ENCODE assay signal across 12 mouse cellular contexts in the genomic region with DNA sequence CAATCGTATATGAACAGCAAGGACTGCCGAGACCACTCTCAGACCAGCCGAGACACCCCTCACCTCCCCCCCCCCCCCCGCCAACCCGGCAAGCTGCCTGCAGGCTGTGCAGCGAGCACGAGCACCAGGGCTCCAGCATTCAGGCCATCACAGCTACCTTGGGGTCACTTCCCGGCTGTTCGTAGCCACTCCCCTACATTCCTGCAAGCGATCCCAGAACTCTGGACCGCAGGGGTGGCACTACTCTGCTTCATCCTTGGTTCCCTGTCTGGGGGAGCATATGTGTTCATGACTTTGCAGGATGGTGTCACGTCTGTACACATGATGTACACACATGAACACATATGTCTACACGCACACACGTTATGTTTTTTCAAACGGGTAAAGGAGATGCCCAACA. TPM values are rescaled to one million over a fixed set of nuclear protein-coding genes. Genes with fewer than 3 reads are reported as not detected.
DNase-seq lines count a peak whose midpoint lies in the region; ATAC-seq and TF ChIP-seq lines count a peak whose summit lies in the region.
"Had no signal": no experiment of that assay in that cellular context is flagged by ENCODE, and none has a peak within 500 bp of the region (broad histone marks: within the 10 kb centered on the region; RNA-seq: fewer than 3 reads in every experiment).

No protein-coding gene starts in this region.

- 0 out of 2 replicates have a peak overlapping the region, but pooled peaks have one; percentile 4 for H3K4me3 ChIP-seq in heart, embryonic 12.5 days
- H3K4me3 ChIP-seq in lung, embryonic 15.5 days, result no peak overlapping the region
- no peak overlapping the region for H3K4me3 ChIP-seq in lung, postnatal 0 days (ENCODE audit: low read depth, low read length)
- H3K4me3 ChIP-seq in heart, embryonic 16.5 days (ENCODE audit: low read length), result no peak overlapping the region
- no peak overlapping the region for H3K4me3 ChIP-seq in stomach, embryonic 14.5 days (ENCODE audit: low read depth, low read length)
- H3K4me3 ChIP-seq: hindbrain, embryonic 13.5 days; layer of hippocampus, adult 2 months had no signal

- DNase-seq in heart, postnatal 10 days, result no peak
- DNase-seq in lung, postnatal 0 days (ENCODE audit: low spot score), result no peak
- no peak for DNase-seq in frontal cortex, postnatal 36 days (ENCODE audit: low spot score in 2 of 2)
- no peak for DNase-seq in adrenal gland, adult 18-20 months (ENCODE audit: low spot score in 2 of 2)
- DNase-seq: cerebellum, postnatal 10 days had no signal

- peaks cover 28% of the 10 kb centered on the region for H3K4me1 ChIP-seq in heart, embryonic 12.5 days (replicated peaks)
- peaks cover 41% of the 10 kb centered on the region for H3K4me1 ChIP-seq in lung, embryonic 15.5 days
- H3K4me1 ChIP-seq in lung, postnatal 0 days (ENCODE audit: insufficient read depth, low read depth, low read length), result no peaks in the 10 kb centered on the region
- H3K4me1 ChIP-seq in heart, embryonic 16.5 days (ENCODE audit: control insufficient read depth, insufficient read depth, low read length), result peaks cover 11% of the 10 kb centered on the region
- peaks cover 13% of the 10 kb centered on the region for H3K4me1 ChIP-seq in stomach, embryonic 14.5 days (ENCODE audit: control insufficient read depth, insufficient read depth, low read length)

- no peak overlapping the region for H3K27ac ChIP-seq in heart, embryonic 12.5 days (ENCODE audit: poor library complexity, severe bottlenecking)
- H3K27ac ChIP-seq in lung, embryonic 15.5 days, result no peak overlapping the region
- no peak overlapping the region for H3K27ac ChIP-seq in lung, postnatal 0 days (ENCODE audit: low read length)
- H3K27ac ChIP-seq in heart, embryonic 16.5 days (ENCODE audit: low read length), result no peak overlapping the region
- H3K27ac ChIP-seq in stomach, embryonic 14.5 days (ENCODE audit: low read length), result no peak overlapping the region
- H3K27ac ChIP-seq: hindbrain, embryonic 13.5 days; layer of hippocampus, adult 2 months had no signal

- ATAC-seq in heart, embryonic 12.5 days (ENCODE audit: insufficient number of reproducible peaks, low FRiP score), result no peak
- ATAC-seq in lung, embryonic 15.5 days (ENCODE audit: borderline replicate concordance, extremely low read depth, low FRiP score, low TSS enrichment), result no peak; the same call in 1 of the 2 replicates
- ATAC-seq in lung, postnatal 0 days, result no peak
- 0 out of 2 replicates have a peak, but pooled peaks have one; percentile 12 for ATAC-seq in heart, embryonic 16.5 days (replicated peaks; ENCODE audit: extremely low read depth, insufficient read depth, low FRiP score)
- no peak for ATAC-seq in stomach, embryonic 14.5 days (ENCODE audit: insufficient number of reproducible peaks, insufficient read depth, low FRiP score, low read depth)
- ATAC-seq: midbrain, embryonic 16.5 days had no signal

- H3K9ac ChIP-seq in heart, embryonic 12.5 days, result peak overlapping the region; percentile 40; the same call in 1 of the 2 replicates
- H3K9ac ChIP-seq in lung, embryonic 15.5 days, result no peak overlapping the region
- H3K9ac ChIP-seq in lung, postnatal 0 days (replicated peaks; ENCODE audit: low read depth), result no peak overlapping the region
- H3K9ac ChIP-seq in heart, embryonic 16.5 days (ENCODE audit: low read length), result 0 out of 2 replicates have a peak overlapping the region, but pooled peaks have one; percentile 38
- H3K9ac ChIP-seq in stomach, embryonic 14.5 days (replicated peaks; ENCODE audit: low read depth, low read length), result no peak overlapping the region
- H3K9ac ChIP-seq: hindbrain, embryonic 13.5 days had no signal

- peaks cover 31% of the 10 kb centered on the region for H3K36me3 ChIP-seq in heart, embryonic 12.5 days
- H3K36me3 ChIP-seq in lung, embryonic 15.5 days, result peaks cover 24% of the 10 kb centered on the region
- peaks cover 8% of the 10 kb centered on the region; the same call in 1 of the 2 replicates for H3K36me3 ChIP-seq in lung, postnatal 0 days (ENCODE audit: insufficient read depth, low read length)
- H3K36me3 ChIP-seq in heart, embryonic 16.5 days (ENCODE audit: control insufficient read depth, insufficient read depth), result peaks cover 10% of the 10 kb centered on the region
- H3K36me3 ChIP-seq in stomach, embryonic 14.5 days (ENCODE audit: control insufficient read depth, insufficient read depth, low read length), result peaks cover 20% of the 10 kb centered on the region

- 24% methylated on average over 11 of the region's 15 CpGs for WGBS in heart, embryonic 12.5 days
- 23% methylated on average over 8 of the region's 15 CpGs for WGBS in lung, embryonic 15.5 days
- 24% methylated on average over 12 of the region's 15 CpGs for WGBS in lung, postnatal 0 days
- 23% methylated on average over 11 of the region's 15 CpGs for WGBS in heart, embryonic 16.5 days
- 25% methylated on average over 11 of the region's 15 CpGs for WGBS in stomach, embryonic 14.5 days

- H3K4me2 ChIP-seq in heart, embryonic 12.5 days, result peak overlapping the region; percentile 50
- H3K4me2 ChIP-seq in lung, embryonic 15.5 days, result peak overlapping the region; percentile 28
- H3K4me2 ChIP-seq in lung, postnatal 0 days (replicated peaks; ENCODE audit: low read depth, low read length), result no peak overlapping the region
- H3K4me2 ChIP-seq in heart, embryonic 16.5 days (ENCODE audit: low read depth, low read length), result peak overlapping the region; percentile 44
- H3K4me2 ChIP-seq in stomach, embryonic 14.5 days (replicated peaks; ENCODE audit: low read depth, low read length), result peak overlapping the region; percentile 23; the same call in 1 of the 2 replicates
- H3K4me2 ChIP-seq: hindbrain, embryonic 13.5 days had no signal

- TF ChIP-seq CTCF in lung, postnatal 0 days (IDR thresholded peaks at IDR 0.05), result no peak

- intact Hi-C loops in heart, postnatal 10 days (cut with DNase I), result loop anchor here (2.0 to 10.0 kb wide), 3 partner anchors 43 to 245 kb away; partner anchors contain the start of gene Trip6

- H3K27me3 ChIP-seq in heart, embryonic 12.5 days (replicated peaks), result no peaks in the 10 kb centered on the region
- H3K27me3 ChIP-seq in lung, embryonic 15.5 days, result no peaks in the 10 kb centered on the region
- H3K27me3 ChIP-seq in lung, postnatal 0 days (replicated peaks; ENCODE audit: insufficient read depth, low read length), result no peaks in the 10 kb centered on the region
- no peaks in the 10 kb centered on the region for H3K27me3 ChIP-seq in heart, embryonic 16.5 days (ENCODE audit: control insufficient read depth, insufficient read depth, low read length)
- H3K27me3 ChIP-seq in stomach, embryonic 14.5 days (ENCODE audit: control insufficient read depth, insufficient read depth, low read length), result no peaks in the 10 kb centered on the region
- H3K27me3 ChIP-seq: hindbrain, embryonic 13.5 days had no signal

- H3K9me3 ChIP-seq in heart, embryonic 12.5 days (replicated peaks), result no peaks in the 10 kb centered on the region
- no peaks in the 10 kb centered on the region for H3K9me3 ChIP-seq in lung, embryonic 15.5 days
- no peaks in the 10 kb centered on the region for H3K9me3 ChIP-seq in lung, postnatal 0 days (ENCODE audit: low read length)
- H3K9me3 ChIP-seq in heart, embryonic 16.5 days (replicated peaks; ENCODE audit: control insufficient read depth, low read length), result no peaks in the 10 kb centered on the region
- H3K9me3 ChIP-seq in stomach, embryonic 14.5 days (ENCODE audit: control insufficient read depth, low read depth, low read length), result no peaks in the 10 kb centered on the region
- H3K9me3 ChIP-seq: hindbrain, embryonic 13.5 days had no signal

- no peak for TF ChIP-seq EP300 in lung, postnatal 0 days (IDR thresholded peaks at IDR 0.05)

RNA-seq across cellular contexts. Expression of gene Ephb4, which starts 27.7 kb away (rescaled TPM):
- polyA plus RNA-seq in heart, embryonic 12.5 days (2016; fragmentation: Nextera tagmentation; extraction: Ambion mirVana), result 53.1 and 55.6 TPM in 2 replicates
- total RNA-seq in heart, postnatal 10 days (2021), result 100 to 1,000 TPM; 103 to 111 TPM
- polyA plus RNA-seq in lung, embryonic 15.5 days (2015; fragmentation: Nextera tagmentation; extraction: Ambion mirVana), result 57.5 and 58.9 TPM in 2 replicates
- 30.9 and 33.2 TPM in 2 replicates for polyA plus RNA-seq in lung, postnatal 0 days (2015; fragmentation: Nextera tagmentation; extraction: Ambion mirVana)
- polyA plus RNA-seq in heart, embryonic 16.5 days (2015; fragmentation: Nextera tagmentation; extraction: Ambion mirVana), result 32.1 and 36.4 TPM in 2 replicates
- 42.0 and 44.6 TPM in 2 replicates for polyA plus RNA-seq in stomach, embryonic 14.5 days (2014; fragmentation: Nextera tagmentation; extraction: Ambion mirVana)
- 10 to 100 TPM; 42.4 to 47.0 TPM for total RNA-seq in adrenal gland, adult 18-20 months (2021)

RNA-seq across cellular contexts. Expression of gene Slc12a9, which starts 44.2 kb away (rescaled TPM):
- 9.4 and 10.2 TPM in 2 replicates for polyA plus RNA-seq in heart, embryonic 12.5 days (2016; fragmentation: Nextera tagmentation; extraction: Ambion mirVana)
- 1 to 10 TPM; 4.4 to 5.4 TPM for total RNA-seq in heart, postnatal 10 days (2021)
- 12.0 and 13.0 TPM in 2 replicates for polyA plus RNA-seq in lung, embryonic 15.5 days (2015; fragmentation: Nextera tagmentation; extraction: Ambion mirVana)
- 8.2 TPM in 2 replicates for polyA plus RNA-seq in lung, postnatal 0 days (2015; fragmentation: Nextera tagmentation; extraction: Ambion mirVana)
- polyA plus RNA-seq in heart, embryonic 16.5 days (2015; fragmentation: Nextera tagmentation; extraction: Ambion mirVana), result 7.7 and 8.5 TPM in 2 replicates
- polyA plus RNA-seq in stomach, embryonic 14.5 days (2014; fragmentation: Nextera tagmentation; extraction: Ambion mirVana), result 8.0 and 10.1 TPM in 2 replicates
- 1 to 10 TPM; 8.4 to 8.6 TPM for total RNA-seq in adrenal gland, adult 18-20 months (2021)

Comparison
In these comparisons a context has a peak if more than half of its experiments do, and no peak if none do; other contexts are left out.
1. H3K9ac ChIP-seq: peak in heart, embryonic 12.5 days (single experiment) and heart, embryonic 16.5 days (single experiment); none in lung, embryonic 15.5 days (single experiment), lung, postnatal 0 days (single experiment) and stomach, embryonic 14.5 days (single experiment).